Mouse (Mus musculus): ENCODE results near the gene Garnl3. TPM values are rescaled to one million over a fixed set of nuclear protein-coding genes. Genes with fewer than 3 reads are reported as not detected.

Gene Garnl3
- total RNA-seq, 2 experiments from 2014 or later, result 28.7 to 37.6 TPM

DNA sequence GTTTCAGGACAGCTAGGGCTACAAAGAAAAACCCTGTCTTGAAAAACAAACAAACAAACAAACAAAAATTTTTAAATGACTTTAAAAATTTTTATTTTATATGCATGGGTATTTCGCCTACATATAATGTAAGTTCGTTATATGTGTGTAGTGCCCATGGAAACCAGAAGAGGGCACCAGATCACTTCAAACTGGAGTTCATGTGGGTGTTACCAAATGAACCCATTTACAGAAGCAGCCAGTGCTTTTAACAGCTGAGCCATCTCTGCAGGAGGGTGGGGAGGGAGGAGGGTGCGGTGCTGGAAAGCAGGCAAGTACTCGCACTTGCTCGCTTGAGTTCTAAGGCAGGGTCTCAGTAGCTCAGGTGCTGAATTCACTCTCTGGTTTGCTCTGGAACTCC, 192.0 kb downstream of the Garnl3 start:
- peak in 1 of 2 experiments; percentile 83 for DNase-seq (ENCODE audit: low spot score in 2 of 2)

DNA sequence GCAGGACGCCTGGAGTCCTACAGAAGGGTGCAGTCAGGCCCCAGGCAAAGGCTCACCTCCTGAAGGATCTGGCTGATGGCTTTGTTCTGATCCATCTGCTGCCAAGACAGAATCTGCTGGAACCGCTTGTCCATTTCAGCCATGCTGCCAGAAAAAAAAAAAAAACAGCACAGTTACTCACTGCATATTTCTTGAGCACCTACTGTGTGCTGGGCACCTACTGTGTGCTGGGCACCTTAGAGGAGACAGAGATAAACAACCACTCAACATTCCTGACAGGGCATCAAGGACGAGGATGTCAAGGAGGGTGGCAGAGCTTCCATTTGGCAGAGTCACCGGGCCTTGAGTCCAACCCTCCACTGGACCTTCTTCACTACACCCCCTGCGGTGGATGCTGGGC, 192.7 kb downstream of the Garnl3 start:
- DNase-seq (ENCODE audit: low spot score in 2 of 2), result no peak

Other genes starting within 250 kb of the Garnl3 start
- 100 to 1,000 TPM in 1 of 2 experiments, 10 to 100 TPM in 1; 97.3 to 116 TPM for gene Rpl12, start 170.1 kb downstream of the Garnl3 start, total RNA-seq (2021)
- gene Lrsam1, start 170.0 kb downstream of the Garnl3 start, total RNA-seq (2021), result 10 to 100 TPM; 30.3 to 38.7 TPM
- 10 to 100 TPM; 20.5 to 20.7 TPM for gene Slc2a8, start 149.6 kb downstream of the Garnl3 start, total RNA-seq (2021)
- gene Angptl2, start 84.4 kb upstream of the Garnl3 start, total RNA-seq (2021), result 1 to 10 TPM in 1 of 2 experiments, under 1 TPM in 1; 0.94 to 1.5 TPM
- gene Ralgps1, start 239.8 kb upstream of the Garnl3 start, total RNA-seq (2021), result 10 to 100 TPM; 60.3 to 62.4 TPM

Data from layer of hippocampus, adult 18-20 months (tissue).